Mouse (Mus musculus): ENCODE data around the gene Fam219a.

Gene Fam219a

DNA sequence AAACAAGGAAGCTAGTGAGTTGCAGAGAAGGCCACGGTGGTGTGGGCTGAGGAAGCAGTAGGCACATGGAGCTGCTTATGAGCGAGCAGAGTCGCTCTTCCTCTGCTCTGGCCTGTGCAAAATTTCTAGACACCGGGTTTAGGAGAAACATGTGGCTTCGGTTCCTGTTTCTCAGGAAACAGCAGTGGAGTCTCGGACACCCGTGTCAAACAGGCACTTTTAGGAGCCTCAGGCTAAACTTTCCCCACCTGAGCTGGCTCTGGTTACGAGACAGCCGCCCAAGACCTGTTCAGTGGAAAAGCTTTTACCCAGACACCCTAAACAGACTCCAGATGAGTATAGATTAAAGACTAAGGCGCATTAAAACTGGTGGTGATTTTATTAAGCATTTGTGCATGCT, 100.1 kb downstream of the Fam219a start:
- DNase-seq: peak; percentile 13 to 28

- peak; percentile 67 to 82 for DNase-seq
Observed at GRCm38 (mm10) chr4:41468396-41469080, 100.8 kb downstream of the Fam219a start.

Data from kidney, adult 8-10 months (tissue).